Mouse (Mus musculus) layer of hippocampus, adult 9-10 months (tissue): ENCODE data around the gene Ceacam2.
"Not testable (repeated sequence)": the region's sequence is repeated elsewhere in the genome, so short reads cannot be mapped to it uniquely, and the experiment has no call there.

Experiments
- DNase-seq: peaks from one replicate; pipeline ENCODE4 v3.0.0; 2022; ENCODE audit warnings: low spot score

Ceacam2 gene

DNA sequence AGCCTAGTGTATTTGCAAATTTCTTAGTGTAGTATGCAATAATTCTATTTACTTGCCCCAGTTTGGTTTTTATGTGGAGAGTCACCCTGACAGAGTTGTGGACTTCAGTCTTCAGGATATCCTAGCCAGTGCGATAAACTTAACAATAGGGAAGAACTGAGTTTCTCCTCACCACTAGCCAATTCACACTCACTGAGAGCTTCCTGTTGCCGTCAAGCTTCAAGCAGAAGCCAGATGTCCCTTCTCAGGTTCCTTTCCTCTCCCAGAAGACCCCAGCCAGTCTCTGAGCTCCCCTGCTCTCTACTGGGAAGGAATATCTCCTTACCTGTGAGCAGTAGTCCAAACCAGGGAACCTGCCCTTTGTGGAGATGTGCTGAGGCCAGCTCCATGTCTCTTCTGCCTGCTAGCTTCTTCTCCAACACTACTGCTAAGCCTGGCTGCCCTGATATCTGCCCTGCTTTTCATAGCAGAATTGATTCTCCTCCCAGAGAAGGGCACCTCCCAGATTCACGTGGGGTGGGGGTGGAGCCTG, at the start of gene Ceacam2:
Ceacam2 (minus strand) TSS at position 482 of the 532 bp plus-strand sequence.
- DNase-seq: not testable (repeated sequence)

DNA sequence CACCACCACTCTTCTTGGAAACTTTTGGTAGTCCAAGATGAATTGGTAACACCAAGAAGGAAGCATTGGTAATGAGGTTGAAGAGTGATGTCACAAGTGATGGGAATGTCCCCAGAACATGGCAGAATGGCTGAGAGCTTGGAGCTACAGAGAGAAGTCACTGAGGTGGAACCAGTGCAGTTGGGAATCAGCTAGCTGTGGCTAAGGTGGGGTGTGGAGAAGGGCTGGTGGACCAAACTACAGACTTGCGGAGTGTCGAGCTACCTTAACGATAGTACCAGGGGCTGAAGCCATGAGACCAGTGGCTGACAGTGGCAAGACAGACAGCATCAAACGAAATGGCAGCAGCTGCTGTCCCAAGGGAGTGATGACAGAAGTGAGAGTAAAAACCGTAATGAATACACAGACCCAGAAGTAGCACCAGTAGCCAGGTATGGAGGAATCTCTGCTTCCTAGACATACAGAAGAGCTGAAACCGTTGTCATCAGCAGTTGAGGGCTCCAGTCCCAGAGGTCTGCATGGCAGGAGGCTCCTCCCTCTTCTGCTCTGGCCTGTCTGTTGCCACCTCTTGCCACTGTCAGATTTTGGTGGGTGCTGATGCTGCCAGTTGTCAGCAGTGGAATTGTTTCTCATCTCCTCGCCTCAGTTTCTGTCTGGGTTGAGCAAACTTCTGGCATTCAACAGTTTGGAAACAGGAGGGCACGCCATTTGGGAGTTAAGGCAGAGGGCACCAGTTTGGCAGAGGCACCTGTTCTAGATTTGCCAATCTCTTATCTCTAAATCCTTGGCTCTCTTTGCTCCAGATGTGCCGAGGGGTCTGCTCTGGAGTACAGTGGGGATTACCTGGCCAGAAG, 45.9 kb upstream of the Ceacam2 start:
- no peak for DNase-seq

DNA sequence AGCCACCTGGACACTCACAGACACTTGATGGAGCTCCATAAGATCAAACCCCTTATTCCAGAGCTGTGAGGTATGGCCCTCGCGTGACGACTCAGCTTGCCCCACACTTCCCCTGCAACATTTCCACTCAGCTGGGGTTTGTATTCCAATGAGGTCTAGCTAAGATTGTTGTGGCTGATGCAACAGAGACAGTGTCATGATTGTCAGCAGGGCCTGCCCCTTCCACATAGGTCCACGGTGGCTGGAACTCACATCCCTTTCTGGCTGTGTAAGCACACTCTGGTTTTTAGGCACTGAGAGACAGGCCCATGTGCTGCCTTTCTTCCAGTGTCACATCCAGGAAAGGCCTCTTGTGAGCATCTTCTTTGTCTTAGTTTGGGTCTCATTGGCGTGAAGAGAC, 45.0 kb upstream of the Ceacam2 start:
- no peak for DNase-seq

DNA sequence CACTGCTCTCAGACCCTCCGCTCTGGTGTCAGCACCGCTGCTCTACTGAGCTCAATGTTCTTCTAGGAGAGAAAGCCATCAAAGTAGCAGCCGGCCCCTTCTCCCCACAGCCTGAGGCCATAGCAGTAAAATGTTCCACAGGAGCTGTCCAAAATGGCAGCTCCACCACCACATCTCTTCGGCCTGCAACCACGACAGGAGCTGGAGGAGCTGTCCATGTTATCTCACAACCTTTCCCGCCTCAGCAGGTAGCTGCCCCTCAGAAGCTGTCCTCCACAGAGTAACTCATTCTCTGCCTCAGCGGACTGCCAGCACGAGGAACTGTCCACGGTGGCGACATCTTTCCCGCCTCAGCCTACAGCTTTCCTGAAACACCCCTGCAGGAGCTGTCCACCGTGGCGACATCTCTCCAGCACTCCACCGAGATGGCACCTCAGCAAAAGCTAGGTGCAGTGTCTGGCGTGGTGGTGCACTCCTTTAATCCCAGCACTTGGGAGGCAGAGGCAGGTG, 42.7 kb upstream of the Ceacam2 start:
- no peak for DNase-seq

DNA sequence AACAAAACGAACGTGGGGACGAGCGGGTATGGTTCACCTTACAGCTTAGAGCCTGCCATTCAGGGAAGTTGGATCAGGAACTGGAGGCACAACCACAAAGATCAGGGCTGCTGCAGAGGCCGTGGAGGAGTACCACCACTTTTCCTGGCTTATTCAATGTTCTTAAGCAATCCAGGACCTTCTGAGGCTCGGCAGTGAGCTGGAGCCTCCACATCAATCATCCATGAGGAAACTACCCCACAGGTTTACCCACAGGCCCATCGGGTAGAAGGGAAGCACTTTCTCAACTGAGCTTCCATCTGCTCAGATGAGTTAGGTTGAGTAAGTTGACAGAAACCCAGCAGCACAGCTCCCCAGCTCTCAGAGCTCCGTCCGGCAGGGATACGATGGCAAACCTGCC, 39.8 kb upstream of the Ceacam2 start:
- DNase-seq: no peak

DNA sequence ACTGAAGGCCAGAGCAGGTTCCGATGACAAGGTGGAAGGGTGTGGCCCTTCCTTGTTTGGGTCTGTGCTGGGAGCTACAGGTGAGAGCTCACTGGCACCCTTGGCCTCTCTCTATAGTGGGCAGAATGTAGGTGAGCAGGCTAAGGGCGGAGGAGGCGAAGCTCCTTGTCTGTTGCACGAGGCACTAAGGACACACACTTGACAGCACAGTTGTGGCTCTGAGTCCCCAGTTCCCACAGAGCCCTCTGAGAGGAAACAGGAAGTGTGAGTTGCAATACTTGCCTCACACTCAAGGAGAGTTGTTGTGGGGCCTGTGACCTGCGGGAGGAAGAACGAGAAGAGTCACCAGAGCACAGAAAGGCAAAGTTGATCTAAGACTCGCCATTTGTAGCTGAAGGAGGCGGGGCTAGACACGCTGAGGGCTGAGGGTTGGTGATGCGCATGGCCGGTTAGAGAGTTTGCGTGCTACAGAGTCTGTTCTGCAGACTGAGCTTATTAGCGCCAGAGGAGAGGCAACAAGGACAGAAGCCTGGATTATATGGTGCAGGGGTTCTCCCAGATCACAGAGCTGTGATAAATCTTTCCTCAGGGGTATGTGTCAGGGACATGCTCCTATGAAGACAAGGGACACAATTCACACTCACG, 37.3 kb upstream of the Ceacam2 start:
- DNase-seq: not testable (repeated sequence)

DNA sequence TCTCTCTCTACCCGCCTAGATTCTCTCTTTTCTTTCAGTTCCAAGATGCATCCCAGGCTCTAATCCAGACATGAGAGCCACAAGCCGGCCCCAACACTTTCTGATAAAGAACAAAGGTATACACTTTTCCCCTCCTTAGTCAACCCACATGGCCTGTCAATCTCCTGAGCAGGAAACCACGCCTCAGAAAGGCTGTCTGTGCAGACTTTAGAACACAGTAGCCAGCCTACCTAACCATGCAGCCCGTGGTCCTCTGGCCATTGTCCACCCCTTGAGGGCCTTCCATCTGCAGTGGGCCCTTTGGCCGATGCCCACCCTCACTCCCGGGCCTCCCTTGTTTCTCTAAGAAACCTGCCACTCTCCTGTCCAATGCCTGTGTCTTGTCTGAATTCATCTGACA, 36.7 kb upstream of the Ceacam2 start:
- not testable (repeated sequence) for DNase-seq

DNA sequence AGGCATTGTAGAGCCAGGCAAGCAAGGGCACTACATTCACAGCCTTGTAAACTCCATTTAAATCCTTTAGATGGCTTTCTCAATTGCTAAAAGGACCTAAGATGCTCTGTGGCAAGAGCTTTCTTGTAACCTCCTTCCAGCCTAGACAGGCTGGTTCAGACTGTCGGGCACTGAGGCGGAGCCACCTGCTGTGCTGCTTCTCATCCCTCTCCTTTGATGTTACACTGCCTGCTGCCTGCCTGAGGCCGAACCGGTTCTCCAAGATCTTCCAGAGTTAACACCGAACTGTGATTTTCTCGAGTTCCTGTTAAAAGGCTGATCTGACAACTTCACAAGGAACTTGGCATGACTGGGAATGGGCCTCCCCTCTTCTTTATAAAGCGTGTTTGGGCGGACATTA, 36.2 kb upstream of the Ceacam2 start:
- no peak for DNase-seq

DNA sequence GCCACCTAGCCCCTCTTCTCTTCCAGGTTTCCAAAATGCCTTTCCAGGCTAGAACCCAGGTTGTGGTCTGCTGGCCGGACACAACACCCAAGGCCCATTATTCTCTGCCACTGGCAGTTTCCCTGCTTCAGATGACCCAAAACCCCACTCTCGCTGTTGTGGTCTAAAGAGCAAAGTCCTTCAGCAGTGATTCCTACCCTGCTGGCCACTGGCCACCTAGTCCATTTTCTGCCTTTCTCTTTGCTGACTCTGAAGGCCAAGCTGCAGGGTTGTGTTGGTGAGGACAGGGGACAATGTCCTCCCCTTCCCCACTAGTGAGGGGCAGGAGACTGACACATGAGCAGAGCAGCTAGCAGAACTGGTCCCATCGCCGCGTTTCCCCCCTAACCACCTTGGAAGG, 35.4 kb upstream of the Ceacam2 start:
- DNase-seq: no peak

DNA sequence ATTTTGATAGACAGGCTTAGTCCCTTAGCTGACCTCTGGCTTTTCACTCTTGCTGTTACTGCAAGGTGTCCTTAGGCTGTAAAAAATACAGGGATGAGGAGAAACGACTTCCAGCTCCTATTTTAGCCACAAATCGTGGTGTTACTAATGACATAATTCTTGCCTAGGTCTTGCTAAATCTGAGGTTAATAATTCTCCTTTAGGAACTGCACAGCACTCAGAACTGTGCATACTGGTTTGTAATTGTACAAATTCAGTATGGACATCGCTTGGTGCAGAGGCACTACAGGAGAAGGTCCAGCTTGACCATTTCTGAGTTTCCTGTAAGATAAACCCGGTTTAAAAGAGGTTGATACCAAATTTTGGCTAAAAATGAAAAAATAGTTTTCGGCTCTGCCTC, 34.1 kb upstream of the Ceacam2 start:
- DNase-seq: not testable (repeated sequence)

DNA sequence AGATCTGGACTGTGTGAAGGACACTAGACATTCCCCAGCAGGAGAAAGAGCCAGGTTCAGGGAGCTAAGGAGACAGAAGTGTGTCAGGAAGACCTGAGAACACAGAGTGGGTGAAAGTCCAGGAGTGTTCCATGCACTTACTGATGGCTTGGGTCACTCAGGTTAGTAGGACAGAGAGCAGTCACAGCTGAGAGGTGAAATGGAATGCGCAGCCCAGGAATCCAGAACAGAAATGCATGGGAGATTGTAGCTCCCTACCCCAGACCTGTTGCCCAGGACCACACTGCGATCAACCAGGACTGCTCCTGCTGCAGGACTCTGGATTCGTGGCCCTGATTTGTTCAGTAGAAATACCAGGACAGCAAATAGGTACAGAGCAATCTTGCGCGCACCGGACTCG, 29.1 kb upstream of the Ceacam2 start:
- no peak for DNase-seq

DNA sequence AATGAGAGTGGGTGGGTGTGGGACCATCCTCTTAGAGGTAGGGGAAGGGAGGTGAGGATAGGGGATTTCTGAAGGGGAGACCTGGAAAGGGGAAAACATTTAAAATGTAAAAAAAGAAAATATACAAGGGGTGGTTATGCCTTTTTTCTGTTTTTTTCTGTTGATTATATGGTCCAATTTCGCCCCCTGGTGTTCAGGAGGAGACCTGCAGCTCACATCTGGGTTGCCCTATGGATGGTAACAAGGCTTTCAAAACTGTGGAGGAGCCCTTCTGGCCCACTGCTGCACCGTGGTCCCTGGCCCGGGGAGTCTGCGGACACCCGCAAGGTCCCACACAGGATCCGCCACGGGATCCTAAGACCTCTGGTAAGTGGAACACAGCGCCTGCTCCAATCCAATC, 1.8 kb upstream of the Ceacam2 start:
- peak; percentile 30 for DNase-seq

DNA sequence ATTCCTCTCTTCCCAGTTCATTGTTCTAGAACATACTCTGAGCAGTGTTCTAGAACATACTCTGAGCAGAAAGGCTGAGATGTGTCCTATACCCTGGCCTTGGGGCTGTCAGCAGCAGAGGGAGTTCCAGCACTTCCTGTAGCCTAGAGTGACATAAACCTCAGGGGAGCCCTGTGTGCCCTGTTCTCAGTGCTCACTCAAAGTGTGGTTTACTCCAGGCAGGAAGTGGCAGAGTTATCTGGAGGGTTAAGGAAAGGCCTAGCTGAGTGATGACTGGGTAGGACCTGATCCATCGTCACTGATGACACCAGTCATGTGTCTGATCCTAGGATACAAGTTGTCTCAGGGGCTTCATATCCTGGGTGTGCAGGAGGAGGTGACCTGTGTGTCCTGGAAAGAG, 297 bp upstream of the Ceacam2 start:
- DNase-seq: not testable (repeated sequence)

DNA sequence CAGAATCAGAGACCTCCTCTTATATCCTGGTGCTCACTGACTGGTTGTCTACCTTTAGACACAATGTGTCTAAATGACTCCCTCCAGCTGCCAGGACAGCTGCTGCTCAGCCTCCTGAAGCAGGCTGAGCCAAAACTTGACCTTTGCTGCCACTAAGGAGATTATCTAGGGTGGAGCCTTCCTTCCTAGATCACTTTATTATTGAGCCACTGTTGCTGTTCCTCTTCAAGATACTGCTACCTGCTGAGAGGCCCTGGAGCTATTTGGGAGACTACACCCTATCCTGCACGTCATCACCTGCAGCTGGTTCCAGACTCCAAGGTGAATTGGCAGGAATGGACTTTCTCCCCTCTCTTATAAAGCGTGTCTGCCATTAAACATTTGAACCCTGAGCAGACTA, 8.8 kb downstream of the Ceacam2 start:
- DNase-seq: no peak

DNA sequence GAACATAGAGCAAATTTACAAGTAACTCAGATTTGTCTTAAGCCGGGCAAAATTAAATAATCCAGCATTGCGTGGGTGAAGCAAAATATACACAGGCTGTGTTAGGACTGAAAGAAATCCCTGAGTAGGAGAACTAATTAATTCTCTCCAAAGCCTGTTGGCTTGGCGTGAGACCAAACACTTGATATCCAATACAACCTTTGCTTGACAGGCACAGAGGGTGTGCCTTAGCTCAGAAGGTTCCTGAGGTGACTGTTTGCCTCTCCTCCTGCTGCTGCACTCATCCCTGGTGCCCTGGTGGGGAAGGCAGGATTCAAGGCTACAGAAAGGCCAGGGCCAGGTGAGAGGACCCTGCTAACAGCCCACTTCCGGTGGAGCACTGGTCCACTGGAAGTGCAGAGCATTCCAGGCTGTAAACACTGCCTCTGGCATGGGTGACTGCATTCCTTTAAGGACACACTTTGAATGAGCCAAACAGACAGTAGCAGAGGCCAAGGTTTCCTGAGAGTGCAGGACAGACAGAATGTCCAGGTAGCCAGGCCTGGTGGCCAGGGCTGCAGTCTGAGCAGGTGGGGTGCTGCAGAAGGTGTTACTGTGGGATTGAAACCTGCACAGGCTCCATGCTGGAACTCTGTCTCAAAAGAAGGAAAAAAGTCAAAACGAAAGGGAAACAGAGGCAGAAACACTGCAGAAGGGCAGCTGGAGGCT, 23.4 kb downstream of the Ceacam2 start:
- not testable (repeated sequence) for DNase-seq

DNA sequence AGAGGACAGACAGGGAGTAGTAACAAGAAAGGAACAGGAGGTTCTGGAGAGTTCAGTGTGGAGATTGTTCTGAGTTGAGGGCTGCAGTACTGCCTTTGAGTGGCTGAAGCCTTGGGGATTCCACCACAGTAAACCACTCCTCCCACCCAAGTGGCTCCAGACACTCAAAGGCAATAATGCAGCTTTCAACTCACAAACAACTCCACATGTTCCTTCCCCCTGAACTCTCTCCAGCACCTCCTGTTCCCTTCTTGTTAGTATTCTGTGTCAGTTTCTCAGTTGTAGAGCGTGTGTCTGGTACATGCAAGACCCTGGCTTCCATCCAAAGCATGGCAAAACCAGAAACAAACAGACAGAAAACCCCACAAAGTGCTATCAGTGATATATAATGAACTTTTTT, 24.0 kb downstream of the Ceacam2 start:
- DNase-seq: peak; percentile 21

DNA sequence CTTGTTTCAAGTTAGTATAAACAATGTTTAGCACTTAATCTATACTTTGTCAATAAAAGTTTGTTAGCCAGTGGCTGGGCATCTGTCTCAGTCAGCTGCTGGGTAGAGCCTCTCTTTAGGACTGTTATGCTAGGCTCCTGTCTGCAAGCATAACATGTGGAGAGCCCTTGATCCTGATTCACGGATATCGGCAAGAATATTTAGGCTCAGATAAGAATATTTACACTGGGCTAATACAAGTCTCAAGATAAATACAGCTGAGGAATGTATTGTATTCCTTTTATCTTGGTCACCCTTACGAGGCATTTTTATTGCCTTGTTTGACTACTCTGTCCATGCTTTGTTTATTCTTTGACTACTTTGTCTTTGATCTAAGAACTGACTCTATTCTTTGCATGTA, 29.7 kb downstream of the Ceacam2 start:
- no peak for DNase-seq

DNA sequence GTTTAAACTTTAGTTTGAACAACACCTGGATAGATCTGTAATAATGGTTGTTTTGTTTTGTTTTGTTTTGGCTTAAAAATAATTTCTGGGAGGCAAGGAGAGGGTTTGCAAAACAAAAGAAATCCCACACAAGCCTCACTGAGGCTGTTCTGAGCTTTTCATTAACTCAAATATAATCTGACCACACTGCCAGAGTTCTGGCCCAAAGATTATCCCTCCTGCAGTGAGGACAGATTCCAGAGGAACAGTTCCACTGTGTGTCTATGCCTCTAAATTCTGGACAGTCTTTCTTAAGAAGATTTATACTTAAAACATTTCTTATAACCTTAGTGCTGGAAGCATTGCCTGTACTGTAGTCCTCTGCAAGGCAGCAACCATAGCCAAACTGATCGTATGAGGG, 45.0 kb downstream of the Ceacam2 start:
- DNase-seq: no peak

DNA sequence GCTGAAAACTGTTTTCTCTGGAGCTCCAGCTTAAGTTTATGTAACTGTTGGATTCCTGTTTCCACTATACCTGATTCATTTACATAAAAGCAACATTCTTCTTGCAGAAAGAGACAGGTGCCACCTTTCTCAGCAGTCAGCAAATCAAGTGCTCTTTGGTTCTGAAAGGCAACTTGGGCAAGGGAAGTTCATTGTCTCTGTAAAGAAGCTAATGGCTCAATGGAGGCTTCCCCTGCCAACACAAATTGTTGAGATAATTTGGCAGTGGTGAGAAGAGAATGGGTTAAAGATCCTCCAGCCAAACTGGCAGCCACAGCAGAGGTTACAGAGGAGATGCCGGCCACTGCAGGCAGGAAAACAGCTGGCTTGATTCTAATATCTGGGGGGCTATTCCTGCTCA, 49.0 kb downstream of the Ceacam2 start:
- DNase-seq: not testable (repeated sequence)

DNA sequence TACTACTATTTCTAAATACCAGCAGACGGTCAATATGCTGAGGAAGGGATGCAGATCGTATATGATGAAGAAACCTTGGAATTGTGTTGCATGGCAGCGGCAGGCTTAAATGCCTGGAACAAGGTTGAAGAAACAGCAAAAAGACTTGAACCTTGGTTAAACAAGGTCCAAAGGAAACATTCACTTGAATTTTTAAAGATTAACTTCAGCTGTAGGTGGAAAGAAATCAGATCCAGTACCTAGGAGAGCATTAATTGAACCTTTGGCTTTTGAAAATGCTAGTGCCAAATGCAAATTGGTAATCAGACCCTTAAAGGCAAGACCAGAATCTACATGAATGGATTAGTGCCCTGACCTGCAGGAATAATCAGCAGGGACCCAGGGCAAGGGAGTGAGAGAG, 50.3 kb downstream of the Ceacam2 start:
- not testable (repeated sequence) for DNase-seq

DNA sequence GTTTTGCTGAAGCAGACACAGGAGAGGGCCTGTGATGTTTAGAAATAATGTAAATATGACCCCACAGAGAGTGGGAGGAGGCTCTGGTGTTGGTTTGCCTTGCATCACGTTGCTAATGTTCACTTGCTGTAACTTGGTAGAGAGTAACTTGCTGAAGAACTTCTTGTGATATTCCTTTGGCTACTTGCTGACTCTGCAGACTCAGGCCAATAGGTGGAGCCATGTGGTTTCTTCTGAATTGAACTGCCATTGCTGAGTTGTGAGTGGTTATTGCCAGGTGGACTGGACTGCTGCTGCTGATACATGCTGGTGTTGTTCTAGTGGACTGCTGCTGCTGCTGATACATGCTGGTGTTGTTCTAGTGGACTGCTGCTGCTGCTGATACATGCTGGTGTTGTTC, 53.5 kb downstream of the Ceacam2 start:
- no peak for DNase-seq

DNA sequence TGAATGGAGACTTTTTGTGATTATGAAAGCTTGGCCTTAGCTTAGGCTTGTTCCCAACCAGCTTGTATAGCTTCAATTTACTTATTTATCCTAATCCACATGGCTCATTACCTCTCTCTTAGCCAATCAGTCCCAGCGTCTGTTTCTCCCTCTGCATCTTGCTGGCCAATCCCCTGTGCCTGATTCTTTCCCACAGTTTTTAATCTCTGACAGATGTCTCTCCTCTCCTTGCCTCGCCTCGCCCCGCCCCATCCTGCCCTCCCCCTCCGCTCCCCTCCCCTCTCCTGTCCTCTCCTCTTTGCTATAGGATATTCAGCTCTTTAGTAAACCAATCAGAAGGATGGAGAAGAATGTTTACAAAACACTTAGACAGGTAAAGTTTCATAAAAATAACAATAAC, 54.6 kb downstream of the Ceacam2 start:
- DNase-seq: no peak
